Mouse (Mus musculus): ENCODE measurements at regions not wholly inside any gene's neighbourhood (a gene's known extent, or its start where the extent isn't known, plus 50 kb on each side); places are given as distances from the start of the nearest gene placed in this dataset.

DNA sequence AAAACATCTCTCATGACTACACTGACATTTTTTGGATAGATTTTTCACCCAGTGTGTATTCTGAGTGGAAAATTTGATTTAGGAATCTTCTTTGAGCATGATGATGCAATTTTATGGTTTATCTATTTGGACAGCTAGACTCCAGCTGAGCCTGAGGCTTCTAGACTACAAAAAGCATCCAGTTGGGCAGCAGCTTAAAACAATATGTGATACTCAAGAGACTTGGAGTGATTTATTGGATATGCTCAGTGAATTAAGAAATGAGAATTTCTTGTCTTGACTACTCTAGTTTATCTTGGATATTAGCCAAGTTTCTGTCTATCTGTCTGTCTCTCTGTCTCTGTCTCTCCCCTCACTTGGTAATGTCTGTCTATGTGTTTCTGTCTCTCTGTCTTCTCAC, 228.4 kb downstream of the Csl start:
- intact Hi-C loops (cut with DNase I): loop anchor here (5.0 kb wide), 3 partner anchors 264 to 364 kb away; no protein-coding TSS in a partner anchor
- H3K27me3 ChIP-seq (ENCODE audit: control insufficient read depth, insufficient read depth, low read length): no peaks in the 10 kb centered on the region
- H3K9ac ChIP-seq (ENCODE audit: low read depth, low read length): no peak overlapping the region
- TF ChIP-seq CTCF (IDR thresholded peaks at IDR 0.05) (no peak), EP300 (IDR thresholded peaks at IDR 0.05; ENCODE audit: insufficient read depth, low read depth, low read length) (no peak), POLR2A (IDR thresholded peaks at IDR 0.05; ENCODE audit: insufficient read depth, low read depth, low read length) (no peak)
- H3K27ac ChIP-seq: no peak overlapping the region
- H3K79me2 ChIP-seq (replicated peaks; ENCODE audit: control insufficient read depth, insufficient read depth, low read length): no peaks in the 10 kb centered on the region
- no peak overlapping the region for H3K4me3 ChIP-seq
- no peaks in the 10 kb centered on the region for H3K36me3 ChIP-seq (ENCODE audit: control insufficient read depth, insufficient read depth, low read length)
- H3K4me1 ChIP-seq (ENCODE audit: control insufficient read depth, insufficient read depth, low read length): no peaks in the 10 kb centered on the region
- DNase-seq: no peak

DNA sequence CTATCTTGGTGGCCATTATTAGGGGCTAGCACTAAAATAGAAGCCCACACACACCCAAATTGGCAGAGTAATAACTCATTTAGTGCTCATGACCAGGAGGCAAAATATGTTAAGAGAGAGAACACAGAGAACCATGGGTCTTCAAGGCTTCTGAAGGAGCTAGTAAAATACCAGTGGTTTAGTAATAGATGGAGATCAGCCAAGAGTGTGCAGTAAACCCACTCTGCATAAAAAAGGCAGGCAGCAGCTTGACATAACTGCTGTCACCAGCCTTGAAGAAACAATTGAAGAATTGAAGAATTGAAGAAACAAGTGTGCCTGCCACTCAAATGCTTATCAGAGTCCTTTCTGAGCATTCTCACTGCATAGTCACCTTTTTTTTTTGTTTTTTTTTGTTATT, 227.9 kb downstream of the Csl start:
- TF ChIP-seq POLR2A (IDR thresholded peaks at IDR 0.05; ENCODE audit: insufficient read depth, low read depth, low read length) (no peak), EP300 (IDR thresholded peaks at IDR 0.05; ENCODE audit: insufficient read depth, low read depth, low read length) (no peak), CTCF (IDR thresholded peaks at IDR 0.05) (no peak)
- intact Hi-C loops (cut with DNase I): loop anchor here (5.0 kb wide), 3 partner anchors 264 to 364 kb away; no protein-coding TSS in a partner anchor
- no peak overlapping the region for H3K4me3 ChIP-seq
- no peak overlapping the region for H3K9ac ChIP-seq (ENCODE audit: low read depth, low read length)
- H3K36me3 ChIP-seq (ENCODE audit: control insufficient read depth, insufficient read depth, low read length): no peaks in the 10 kb centered on the region
- no peak for DNase-seq
- H3K4me1 ChIP-seq (ENCODE audit: control insufficient read depth, insufficient read depth, low read length): no peaks in the 10 kb centered on the region
- H3K79me2 ChIP-seq (replicated peaks; ENCODE audit: control insufficient read depth, insufficient read depth, low read length): no peaks in the 10 kb centered on the region
- no peaks in the 10 kb centered on the region for H3K27me3 ChIP-seq (ENCODE audit: control insufficient read depth, insufficient read depth, low read length)
- no peak overlapping the region for H3K27ac ChIP-seq

DNA sequence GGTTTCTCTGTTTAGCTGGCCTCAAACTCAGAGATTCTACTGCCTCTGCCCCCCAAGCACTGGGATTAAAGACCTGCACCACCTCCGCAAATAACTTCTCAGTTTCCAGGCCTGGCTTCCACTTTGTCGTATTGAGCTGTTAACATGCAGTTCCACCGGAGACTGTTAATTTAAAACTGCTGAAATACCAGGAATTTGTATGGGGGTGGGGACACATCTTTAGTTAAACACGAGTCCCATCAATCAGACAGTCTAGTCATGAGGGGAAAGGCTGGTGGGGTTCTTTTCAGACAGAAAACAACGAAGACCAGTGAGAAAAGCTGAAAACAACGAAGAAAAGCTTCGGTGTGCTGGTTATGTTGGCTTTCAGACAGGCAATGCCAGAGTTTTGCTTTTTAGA, 227.5 kb downstream of the Csl start:
- 87% methylated on average over 7 of the region's 7 CpGs for WGBS
- Histone ChIP-seq H3K27me3 (ENCODE audit: control insufficient read depth, insufficient read depth, low read length) (no peaks in the 10 kb centered on the region), H3K4me3 (no peak overlapping the region), H3K4me1 (ENCODE audit: control insufficient read depth, insufficient read depth, low read length) (no peaks in the 10 kb centered on the region), H3K79me2 (replicated peaks; ENCODE audit: control insufficient read depth, insufficient read depth, low read length) (no peaks in the 10 kb centered on the region), H3K9ac (ENCODE audit: low read depth, low read length) (no peak overlapping the region), H3K36me3 (ENCODE audit: control insufficient read depth, insufficient read depth, low read length) (no peaks in the 10 kb centered on the region), H3K27ac (no peak overlapping the region)
- no peak for DNase-seq
- TF ChIP-seq POLR2A (IDR thresholded peaks at IDR 0.05; ENCODE audit: insufficient read depth, low read depth, low read length) (no peak), EP300 (IDR thresholded peaks at IDR 0.05; ENCODE audit: insufficient read depth, low read depth, low read length) (no peak), CTCF (IDR thresholded peaks at IDR 0.05) (no peak)
- intact Hi-C loops (cut with DNase I): loop anchor here (5.0 kb wide), 3 partner anchors 265 to 365 kb away; no protein-coding TSS in a partner anchor

DNA sequence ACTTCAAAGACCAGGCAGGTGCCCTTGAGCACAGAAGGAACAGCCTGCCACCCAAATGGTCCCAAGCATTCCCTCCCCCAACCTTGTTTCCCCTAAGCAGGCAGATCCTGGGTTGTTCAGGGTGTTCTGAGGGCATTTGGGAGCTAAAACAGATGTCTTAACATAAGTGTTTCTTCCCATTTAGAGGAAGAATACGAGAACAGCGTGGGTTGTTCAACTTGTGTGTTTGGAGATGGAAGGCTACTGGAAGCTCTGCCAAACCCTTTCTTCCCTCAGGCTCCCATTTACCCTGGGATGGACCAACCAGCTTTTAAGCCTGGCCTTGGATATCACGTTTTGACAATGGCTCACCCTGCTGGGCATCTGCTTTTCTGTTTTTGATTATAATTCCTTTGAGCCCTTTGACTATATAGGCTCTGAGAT, 226.8 kb downstream of the Csl start:
- no peak for DNase-seq
- no peak overlapping the region for H3K9ac ChIP-seq (ENCODE audit: low read depth, low read length)
- 67% methylated on average over 3 of the region's 3 CpGs for WGBS
- no peaks in the 10 kb centered on the region for H3K36me3 ChIP-seq (ENCODE audit: control insufficient read depth, insufficient read depth, low read length)
- TF ChIP-seq CTCF (IDR thresholded peaks at IDR 0.05): peak; percentile 49
- TF ChIP-seq POLR2A (IDR thresholded peaks at IDR 0.05; ENCODE audit: insufficient read depth, low read depth, low read length): no peak
- intact Hi-C loops (cut with DNase I): loop anchor here (5.0 kb wide), 3 partner anchors 265 to 365 kb away; no protein-coding TSS in a partner anchor
- H3K27ac ChIP-seq: no peak overlapping the region
- no peaks in the 10 kb centered on the region for H3K79me2 ChIP-seq (replicated peaks; ENCODE audit: control insufficient read depth, insufficient read depth, low read length)
- no peaks in the 10 kb centered on the region for H3K4me1 ChIP-seq (ENCODE audit: control insufficient read depth, insufficient read depth, low read length)
- H3K27me3 ChIP-seq (ENCODE audit: control insufficient read depth, insufficient read depth, low read length): no peaks in the 10 kb centered on the region
- H3K4me3 ChIP-seq: no peak overlapping the region

DNA sequence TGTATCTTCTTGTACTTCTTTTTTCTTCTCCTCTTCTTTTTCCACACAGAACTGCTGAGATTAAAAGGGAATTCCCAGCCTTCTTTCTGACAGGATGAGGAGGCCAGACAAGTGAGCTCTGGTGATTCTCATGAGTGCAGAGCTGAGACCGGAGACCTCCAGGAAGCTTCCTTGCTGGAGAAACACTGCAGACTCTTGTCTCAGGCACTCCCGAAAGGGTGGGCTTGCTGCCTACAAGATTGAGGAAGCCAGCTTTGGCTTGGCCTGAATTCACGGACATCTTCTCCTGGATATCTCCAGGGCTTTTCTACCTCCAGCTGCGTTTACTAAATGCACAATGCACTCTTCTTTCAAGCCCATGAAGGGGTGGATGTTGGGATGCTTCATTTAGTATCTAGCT, 226.0 kb downstream of the Csl start:
- Histone ChIP-seq H3K4me3 (no peak overlapping the region), H3K27me3 (ENCODE audit: control insufficient read depth, insufficient read depth, low read length) (no peaks in the 10 kb centered on the region), H3K36me3 (ENCODE audit: control insufficient read depth, insufficient read depth, low read length) (no peaks in the 10 kb centered on the region), H3K4me1 (ENCODE audit: control insufficient read depth, insufficient read depth, low read length) (no peaks in the 10 kb centered on the region), H3K27ac (no peak overlapping the region), H3K9ac (ENCODE audit: low read depth, low read length) (no peak overlapping the region), H3K79me2 (replicated peaks; ENCODE audit: control insufficient read depth, insufficient read depth, low read length) (no peaks in the 10 kb centered on the region)
- intact Hi-C loops (cut with DNase I): loop anchor here (5.0 kb wide), 3 partner anchors 266 to 366 kb away; no protein-coding TSS in a partner anchor
- no peak for DNase-seq
- TF ChIP-seq CTCF (IDR thresholded peaks at IDR 0.05) (no peak), POLR2A (IDR thresholded peaks at IDR 0.05; ENCODE audit: insufficient read depth, low read depth, low read length) (no peak), EP300 (IDR thresholded peaks at IDR 0.05; ENCODE audit: insufficient read depth, low read depth, low read length) (no peak)
- WGBS: 35% methylated on average over 4 of the region's 4 CpGs

DNA sequence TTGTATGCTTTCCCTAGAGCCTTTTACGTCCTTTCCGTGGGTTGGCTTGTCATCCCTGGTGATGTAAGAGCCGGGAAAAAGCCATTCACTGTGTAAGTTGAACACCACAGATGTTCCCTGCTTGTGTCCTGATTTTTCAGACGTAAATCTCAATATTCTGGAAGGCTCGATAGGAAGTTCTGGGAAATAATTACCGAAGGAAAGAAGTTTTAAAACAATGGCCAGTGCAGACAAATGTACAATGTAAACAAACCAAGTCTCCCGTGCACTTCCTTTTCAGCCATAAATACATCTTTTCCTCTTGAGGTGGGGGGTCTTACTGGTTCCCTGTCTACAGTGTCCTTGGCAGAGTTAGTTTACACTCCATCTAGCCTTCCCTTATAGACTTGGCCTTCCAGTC, 225.2 kb downstream of the Csl start:
- H3K4me1 ChIP-seq (ENCODE audit: control insufficient read depth, insufficient read depth, low read length): no peaks in the 10 kb centered on the region
- H3K27ac ChIP-seq: no peak overlapping the region
- TF ChIP-seq CTCF (IDR thresholded peaks at IDR 0.05) (no peak), POLR2A (IDR thresholded peaks at IDR 0.05; ENCODE audit: insufficient read depth, low read depth, low read length) (no peak), EP300 (IDR thresholded peaks at IDR 0.05; ENCODE audit: insufficient read depth, low read depth, low read length) (no peak)
- no peak for DNase-seq
- H3K79me2 ChIP-seq (replicated peaks; ENCODE audit: control insufficient read depth, insufficient read depth, low read length): no peaks in the 10 kb centered on the region
- 39% methylated on average over 7 of the region's 7 CpGs for WGBS
- no peaks in the 10 kb centered on the region for H3K27me3 ChIP-seq (ENCODE audit: control insufficient read depth, insufficient read depth, low read length)
- H3K4me3 ChIP-seq: no peak overlapping the region
- H3K36me3 ChIP-seq (ENCODE audit: control insufficient read depth, insufficient read depth, low read length): no peaks in the 10 kb centered on the region
- intact Hi-C loops (cut with DNase I): loop anchor here (5.0 kb wide), 3 partner anchors 267 to 367 kb away; no protein-coding TSS in a partner anchor
- no peak overlapping the region for H3K9ac ChIP-seq (ENCODE audit: low read depth, low read length)
